Mouse (Mus musculus): Measurements from ENCODE around the gene Olfr330. TPM values are rescaled to one million over a fixed set of nuclear protein-coding genes. Genes with fewer than 3 reads are reported as not detected.
"Not testable (repeated sequence)": the region's sequence is repeated elsewhere in the genome, so short reads cannot be mapped to it uniquely, and the experiment has no call there.

The Olfr330 gene
- not detected in 2 replicates for polyA plus RNA-seq (2012; rRNA removed)

DNA sequence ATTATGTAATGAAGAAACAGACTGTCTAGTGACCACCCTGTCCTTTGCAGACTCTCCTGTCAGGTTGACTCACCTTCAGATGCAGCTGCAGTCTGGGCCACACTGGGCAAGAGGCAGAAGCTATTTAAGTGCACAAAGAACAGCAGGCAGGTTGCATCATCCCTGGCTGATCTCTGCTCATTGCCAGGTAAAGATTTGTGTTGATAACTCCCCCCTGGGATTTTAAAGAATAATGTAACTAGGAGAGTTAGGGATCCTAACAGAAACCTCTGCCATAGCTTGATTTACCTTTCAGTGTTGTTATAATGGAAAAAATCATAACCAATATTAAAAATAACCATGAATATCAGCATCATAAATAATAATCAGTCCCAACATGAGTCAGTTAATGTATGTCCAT, at the start of gene Olfr330:
Gene Olfr330 (minus strand): TSS at position 101 of the 400 bp plus-strand sequence.
- DNase-seq (ENCODE audit: low read depth) = not testable (repeated sequence)

DNA sequence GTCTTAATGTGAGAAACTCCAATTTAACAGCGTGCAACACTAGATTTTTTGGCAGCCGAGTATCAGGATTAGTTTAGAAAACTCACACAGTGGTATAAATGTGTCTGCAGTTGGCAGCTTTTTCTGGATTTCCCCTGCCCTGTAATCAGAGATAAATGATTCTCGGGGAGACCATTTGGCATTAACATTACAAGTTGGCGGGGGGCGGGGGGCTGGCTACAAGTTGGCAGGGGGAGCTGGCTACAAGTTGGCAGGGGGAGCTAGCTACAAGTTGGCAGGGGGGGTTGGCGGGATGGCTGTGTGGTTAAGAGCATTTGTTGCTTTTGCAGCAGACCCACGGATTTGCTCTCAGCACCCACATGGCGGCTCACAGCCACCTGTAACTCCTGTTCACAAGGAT, 44.0 kb upstream of the Olfr330 start:
- no peak for DNase-seq (ENCODE audit: low read depth)

DNA sequence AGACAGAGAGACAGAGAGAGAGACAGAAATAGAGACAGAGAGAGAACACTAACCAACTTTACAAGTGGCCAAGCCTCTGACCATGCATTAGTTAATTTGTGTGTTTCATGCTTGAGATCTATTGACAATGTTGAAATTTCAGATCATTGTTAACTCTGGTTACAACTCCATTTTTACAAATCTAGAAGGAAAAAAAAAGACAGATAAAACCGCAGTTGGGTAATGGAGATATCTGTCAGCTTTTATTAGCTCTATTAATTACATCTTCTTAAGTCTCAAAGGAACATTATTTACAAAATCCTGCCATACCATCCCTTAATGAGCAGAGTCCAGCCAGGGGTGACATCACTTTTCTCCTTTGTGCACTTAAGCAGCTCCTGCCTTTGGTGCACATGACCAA, 42.8 kb upstream of the Olfr330 start, which contains the start of gene Olfr325:
Gene Olfr325 (plus strand): TSS at position 301 of the 400 bp plus-strand sequence.
- DNase-seq (ENCODE audit: low read depth) = no peak

DNA sequence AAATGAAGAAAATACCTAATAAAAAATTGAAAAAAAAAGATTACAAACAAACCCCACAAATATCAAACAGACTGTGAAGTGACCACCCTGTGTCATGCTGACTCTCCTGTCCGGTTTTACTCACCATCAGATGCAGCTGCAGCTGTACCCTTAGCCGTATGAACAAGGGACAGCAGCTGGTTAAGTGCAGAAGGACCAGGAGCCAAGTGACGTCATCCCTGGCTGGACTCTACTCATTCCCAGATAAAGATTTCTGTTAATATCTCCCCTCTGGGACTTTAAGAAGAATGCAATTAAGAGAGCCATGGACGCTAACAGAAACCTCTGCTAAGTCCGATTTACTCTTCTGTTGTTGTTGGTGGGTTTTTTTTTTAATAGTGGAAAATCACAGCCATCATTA, 35.8 kb upstream of the Olfr330 start, which contains the start of gene Olfr224:
Gene Olfr224 (minus strand): TSS at position 149 of the 400 bp plus-strand sequence.
- no peak for DNase-seq (ENCODE audit: low read depth)

DNA sequence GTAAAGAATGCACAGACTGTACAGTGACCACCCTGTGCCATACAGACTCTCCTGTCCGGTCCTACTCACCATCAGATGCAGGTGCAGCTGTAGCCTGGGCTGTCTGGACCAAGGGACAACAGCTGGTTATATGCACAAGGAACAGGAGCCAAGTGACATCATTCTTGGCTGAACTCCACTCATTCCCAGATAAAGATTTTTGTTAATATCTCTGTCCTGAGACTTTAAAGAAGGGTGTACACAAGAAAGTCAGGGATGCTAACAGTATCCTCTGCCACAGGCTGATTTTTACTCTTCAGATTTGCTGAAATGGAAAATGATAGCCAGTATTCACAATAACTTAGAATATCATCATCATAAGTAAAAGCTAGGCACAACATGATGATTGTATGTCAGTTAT, 20.9 kb upstream of the Olfr330 start, which contains the start of gene Olfr328:
Gene Olfr328 (minus strand): TSS at position 101 of the 400 bp plus-strand sequence.
- no peak for DNase-seq (ENCODE audit: low read depth)

DNA sequence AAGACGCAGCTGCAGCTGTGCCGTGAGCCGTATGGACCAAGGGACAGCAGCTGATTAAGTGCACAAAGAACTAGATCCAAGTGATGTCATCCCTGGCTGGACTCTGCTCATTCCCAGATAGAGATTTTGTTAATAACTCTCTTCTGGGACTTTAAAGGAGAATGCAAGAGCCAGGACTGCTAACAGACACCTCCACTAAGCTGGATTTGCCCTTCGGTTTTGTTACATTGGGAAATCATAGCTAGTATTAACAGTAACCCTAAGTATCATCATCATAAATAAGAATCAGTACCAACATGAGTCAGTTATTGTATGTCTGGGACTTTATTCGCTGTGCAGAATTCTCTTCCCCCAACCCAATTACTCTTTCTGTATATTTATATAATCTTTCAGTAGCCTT, 11.7 kb upstream of the Olfr330 start, which contains the start of gene Olfr329-ps:
Gene Olfr329-ps (minus strand): TSS at position 101 of the 400 bp plus-strand sequence.
- no peak for DNase-seq (ENCODE audit: low read depth)

DNA sequence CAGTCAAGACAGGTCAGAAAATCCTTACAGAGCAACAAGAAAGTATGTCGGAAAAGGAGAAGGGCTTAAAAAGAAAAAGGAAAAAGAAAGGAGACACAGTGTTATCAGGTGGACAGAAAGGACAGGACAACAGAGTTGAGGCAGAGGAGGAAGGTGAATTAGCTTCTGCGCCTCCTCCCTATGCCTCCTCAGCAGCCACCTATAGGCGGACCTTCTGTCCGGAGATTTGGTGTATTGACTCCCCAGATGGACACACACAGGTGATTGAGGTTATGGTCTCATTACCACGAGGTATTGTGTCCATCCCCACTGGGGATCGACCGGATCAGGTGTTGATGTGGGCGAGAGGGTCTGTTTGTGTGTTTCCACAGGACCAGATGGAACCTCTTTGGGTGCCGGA, 14.9 kb downstream of the Olfr330 start:
- DNase-seq (ENCODE audit: low read depth) = not testable (repeated sequence)

DNA sequence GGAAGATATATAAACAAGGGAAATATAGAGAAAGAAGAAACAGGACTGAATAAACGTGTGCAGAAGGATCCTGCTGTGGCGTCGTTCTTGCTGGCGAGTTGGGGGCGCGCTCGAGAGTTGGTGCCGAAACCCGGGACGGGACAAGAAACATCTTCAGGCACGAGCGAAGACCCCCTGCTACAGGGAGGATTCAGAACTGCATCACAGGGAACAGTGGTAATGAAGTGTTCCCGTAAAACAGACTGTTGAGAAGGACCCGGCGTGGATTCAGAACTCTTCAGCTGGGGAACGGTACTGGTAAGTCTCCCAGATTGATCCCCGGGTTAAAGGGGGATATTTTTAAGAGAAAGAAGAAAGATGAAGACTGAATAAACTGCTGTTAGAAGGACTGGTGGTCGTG, 15.7 kb downstream of the Olfr330 start:
- DNase-seq (ENCODE audit: low read depth) = not testable (repeated sequence)

DNA sequence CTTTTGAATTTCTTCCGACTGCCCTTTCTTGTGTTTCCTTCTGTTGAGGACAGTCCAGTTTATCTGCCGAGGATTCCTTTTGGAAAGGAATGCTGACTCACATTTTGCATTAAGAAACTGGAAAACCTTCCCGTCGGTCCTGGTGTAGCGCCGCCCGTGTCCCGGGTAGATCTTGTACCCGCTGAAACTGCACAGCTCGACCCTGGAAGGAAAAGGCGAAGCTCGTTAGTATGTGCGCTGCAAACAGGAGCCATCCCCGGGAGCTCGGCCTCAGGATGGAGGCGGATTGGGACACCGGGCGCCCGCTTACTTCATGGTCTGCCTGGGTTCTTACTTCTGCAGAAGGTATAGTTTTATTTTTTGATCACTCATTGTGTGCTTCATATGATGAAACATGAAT, 25.6 kb downstream of the Olfr330 start:
- not testable (repeated sequence) for DNase-seq (ENCODE audit: low read depth)

DNA sequence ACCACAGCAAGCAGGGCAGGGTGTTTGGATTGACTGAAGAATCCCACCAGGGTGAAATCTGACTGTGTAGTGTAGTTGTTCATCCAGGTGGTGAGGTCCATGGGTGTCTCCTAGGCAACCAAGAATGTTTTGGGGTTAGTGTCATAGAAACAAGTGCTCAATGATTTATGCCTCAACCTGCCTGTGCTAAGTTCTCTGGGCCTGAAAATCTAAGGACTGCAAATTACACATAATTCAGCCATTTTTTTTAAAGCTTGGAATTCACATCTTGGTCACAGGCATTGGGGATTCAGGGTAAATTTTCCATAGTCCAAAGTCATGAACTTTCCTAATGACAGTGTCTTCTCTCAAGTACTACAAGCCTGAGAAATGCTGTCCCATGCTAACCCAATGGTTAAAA, 32.2 kb downstream of the Olfr330 start, which contains the start of gene Olfr331:
Gene Olfr331 (minus strand): TSS at position 101 of the 400 bp plus-strand sequence.
- DNase-seq (ENCODE audit: low read depth) = not testable (repeated sequence)

DNA sequence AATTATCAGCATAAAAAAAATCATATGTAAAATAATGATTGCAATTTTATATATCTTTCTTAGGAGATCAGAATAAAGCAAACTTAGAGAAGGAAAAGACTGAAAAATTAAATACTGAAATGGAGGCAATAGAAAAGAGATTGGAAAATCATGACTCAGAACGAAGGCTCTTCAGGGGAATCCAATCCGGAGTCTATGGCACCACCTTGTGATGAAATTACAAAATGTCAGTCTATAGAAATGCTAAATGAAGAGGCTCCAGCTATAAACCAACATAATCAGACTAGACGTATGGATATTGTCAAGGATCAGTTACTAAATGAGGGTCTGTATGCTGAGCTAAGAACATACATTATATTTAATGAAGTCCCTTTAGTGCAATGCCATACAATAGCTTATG, 35.3 kb downstream of the Olfr330 start:
- DNase-seq (ENCODE audit: low read depth) = no peak

DNA sequence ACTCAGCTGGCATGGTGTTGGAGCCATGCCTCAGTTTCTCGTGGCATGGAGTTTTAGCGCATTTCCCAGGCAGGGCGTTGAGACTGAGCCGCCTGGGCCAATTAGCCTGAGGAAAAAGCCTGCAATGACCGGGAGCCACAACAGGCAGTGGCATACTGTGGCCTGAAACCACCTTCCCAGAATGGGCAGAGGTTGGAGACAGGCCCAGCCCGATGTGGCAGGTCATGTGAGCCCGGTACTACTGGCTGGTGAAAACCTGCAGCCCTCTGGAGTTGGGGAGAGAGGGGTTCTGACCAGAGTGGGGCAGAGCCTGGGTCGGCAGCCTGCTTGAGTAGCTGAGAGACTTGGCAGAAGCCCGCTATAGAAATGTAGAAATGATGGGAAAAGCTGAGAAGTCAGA, 35.9 kb downstream of the Olfr330 start:
- no peak for DNase-seq (ENCODE audit: low read depth)

DNA sequence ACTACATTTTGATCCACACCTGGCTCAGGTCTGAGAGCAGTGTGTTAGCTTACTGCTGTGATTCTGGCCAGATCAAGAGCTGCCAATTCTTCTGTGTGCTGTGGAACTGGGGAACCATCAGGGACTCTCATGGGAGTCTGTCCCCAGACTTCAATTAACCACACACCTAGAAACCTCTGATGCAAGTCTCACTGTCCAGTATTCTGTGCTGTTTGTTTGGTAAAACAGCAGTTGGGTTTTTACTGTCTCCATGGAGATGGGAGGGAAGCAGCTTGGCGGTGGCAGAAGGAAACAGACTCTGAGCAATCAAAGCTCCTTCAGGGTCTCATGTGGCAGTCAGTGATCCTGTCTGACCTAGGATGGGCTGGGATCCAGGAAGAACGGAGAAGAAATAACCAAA, 42.2 kb downstream of the Olfr330 start, which contains the start of gene Olfr332:
Gene Olfr332 (minus strand): TSS at position 101 of the 400 bp plus-strand sequence.
- DNase-seq (ENCODE audit: low read depth) = no peak

Other genes starting within 250 kb of the Olfr330 start
- 42.3 and 45.8 TPM in 2 replicates for gene Zfp692, start 227.8 kb downstream of the Olfr330 start, polyA plus RNA-seq (2012; rRNA removed)
- gene Zfp672, start 204.5 kb downstream of the Olfr330 start, polyA plus RNA-seq (2012; rRNA removed) = 47.1 and 48.3 TPM in 2 replicates
- gene Sh3bp5l, start 204.1 kb downstream of the Olfr330 start, polyA plus RNA-seq (2012; rRNA removed) = 56.5 and 58.4 TPM in 2 replicates
- gene Lypd8, start 155.8 kb downstream of the Olfr330 start, polyA plus RNA-seq (2012; rRNA removed) = 1,979 and 3,212 TPM in 2 replicates
- gene 1810065E05Rik, start 113.7 kb downstream of the Olfr330 start, polyA plus RNA-seq (2012; rRNA removed) = 0.32 and 0.60 TPM in 2 replicates
- gene Gm12253, start 102.3 kb downstream of the Olfr330 start, polyA plus RNA-seq (2012; rRNA removed) = not detected in 2 replicates
- gene Lypd9, start 81.9 kb downstream of the Olfr330 start, polyA plus RNA-seq (2012; rRNA removed) = 0.26 and 0.39 TPM in 2 replicates
- gene Olfr30, start 72.6 kb downstream of the Olfr330 start, polyA plus RNA-seq (2012; rRNA removed) = 0.14 and 0.30 TPM in 2 replicates
- 0.08 and 0.13 TPM in 2 replicates for gene Olfr332, start 42.3 kb downstream of the Olfr330 start, polyA plus RNA-seq (2012; rRNA removed)
- gene Olfr331, start 32.3 kb downstream of the Olfr330 start, polyA plus RNA-seq (2012; rRNA removed) = not detected in 2 replicates
- not detected in 2 replicates for gene Olfr329-ps, start 11.6 kb upstream of the Olfr330 start, polyA plus RNA-seq (2012; rRNA removed)
- not detected in 2 replicates for gene Olfr328, start 20.8 kb upstream of the Olfr330 start, polyA plus RNA-seq (2012; rRNA removed)
- not detected in 2 replicates for gene Olfr224, start 35.7 kb upstream of the Olfr330 start, polyA plus RNA-seq (2012; rRNA removed)
- not detected in 2 replicates for gene Olfr325, start 42.9 kb upstream of the Olfr330 start, polyA plus RNA-seq (2012; rRNA removed)
- gene Olfr324, start 60.3 kb upstream of the Olfr330 start, polyA plus RNA-seq (2012; rRNA removed) = not detected in 2 replicates
- gene 2210407C18Rik, start 81.2 kb upstream of the Olfr330 start, polyA plus RNA-seq (2012; rRNA removed) = 0.29 TPM in 1 of 2 replicates, not detected in the other
- gene Olfr323, start 95.7 kb upstream of the Olfr330 start, polyA plus RNA-seq (2012; rRNA removed) = not detected in 2 replicates
- gene Trim58, start 105.6 kb upstream of the Olfr330 start, polyA plus RNA-seq (2012; rRNA removed) = not detected in 2 replicates
- gene Olfr322, start 123.9 kb upstream of the Olfr330 start, polyA plus RNA-seq (2012; rRNA removed) = not detected in 2 replicates
- not detected in 2 replicates for gene Olfr320, start 146.3 kb upstream of the Olfr330 start, polyA plus RNA-seq (2012; rRNA removed)
- gene Olfr319, start 164.3 kb upstream of the Olfr330 start, polyA plus RNA-seq (2012; rRNA removed) = 0.06 TPM in 1 of 2 replicates, not detected in the other
- not detected in 2 replicates for gene Olfr318, start 189.2 kb upstream of the Olfr330 start, polyA plus RNA-seq (2012; rRNA removed)
- gene Olfr317, start 204.4 kb upstream of the Olfr330 start, polyA plus RNA-seq (2012; rRNA removed) = not detected in 2 replicates
- not detected in 2 replicates for gene Olfr316, start 217.9 kb upstream of the Olfr330 start, polyA plus RNA-seq (2012; rRNA removed)
- not detected in 2 replicates for gene Olfr315, start 238.4 kb upstream of the Olfr330 start, polyA plus RNA-seq (2012; rRNA removed)
- gene Olfr314, start 248.1 kb upstream of the Olfr330 start, polyA plus RNA-seq (2012; rRNA removed) = not detected in 2 replicates

All from gonadal fat pad, adult 2 months (tissue).